Mouse (Mus musculus) liver, embryonic 14.5 days (tissue): ENCODE measurements at regions not wholly inside any gene's neighbourhood (a gene's known extent, or its start where the extent isn't known, plus 50 kb on each side); places are given as distances from the start of the nearest gene placed in this dataset.

Source experiments
- CTCF ChIP-seq: IDR thresholded peaks from 2 replicates; pipeline ENCODE4 v1.5.1; 2016; ENCODE audit warnings: antibody characterized with exemption, low read depth, control low read depth
- EP300 ChIP-seq: IDR thresholded peaks from 2 replicates; pipeline ENCODE4 v1.6.1; 2016; ENCODE audit warnings: antibody characterized with exemption, low read depth

- no peak for TF ChIP-seq CTCF
- no peak for TF ChIP-seq EP300
Observed at GRCm38 (mm10) chr4:95284192-95284591, 232.2 kb upstream of the Jun start.
